Mouse (Mus musculus) layer of hippocampus, adult 2 months (tissue): ENCODE results near the gene Uvrag. TPM values are rescaled to one million over a fixed set of nuclear protein-coding genes. Genes with fewer than 3 reads are reported as not detected.
A peak's percentile ranks its signal among the peaks of the same experiment; 100 is the strongest.

Source experiments
- DNase-seq, 2 experiments: peaks; one replicate each; pipeline ENCODE4 v3.0.0; 2022; ENCODE audit warnings: low spot score in 2 of 2
- H3K27ac ChIP-seq: fragments of 200-600 bp; 2 replicates; pipeline ENCODE4 v1.8.1; 2022
- H3K4me3 ChIP-seq: fragments of 200-600 bp; 2 replicates; pipeline ENCODE4 v1.8.1; 2022; ENCODE audit warnings: mild to moderate bottlenecking
- CTCF ChIP-seq: fragments of 200-600 bp; conservative IDR thresholded peaks from 2 replicates; pipeline ENCODE4 v1.8.1; 2022; ENCODE audit warnings: antibody characterized with exemption, mild to moderate bottlenecking, moderate library complexity
- total RNA-seq, 2 experiments: library from RNA; stranded (reverse); gene quantifications; 2 replicates each; pipeline ENCODE4 v1.2.3; 2021

Gene Uvrag
- total RNA-seq, 2 experiments from 2014 or later, result 48.9 to 52.4 TPM

- Histone ChIP-seq H3K27ac (no peak overlapping the region), H3K4me3 (no peak overlapping the region)
- TF ChIP-seq CTCF, result no peak
- DNase-seq, result no peak
Measured at GRCm38 (mm10) chr7:99159446-99159845, 18.5 kb upstream of the Uvrag start.

GRCm38 (mm10) chr7:99158904-99159303 is 18.0 kb upstream of the Uvrag start:
- TF ChIP-seq CTCF, result no peak
- no peak overlapping the region for H3K4me3 ChIP-seq
- H3K27ac ChIP-seq, result no peak overlapping the region
- DNase-seq, result no peak

GRCm38 (mm10) chr7:99158011-99158410 is 17.1 kb upstream of the Uvrag start:
- no peak overlapping the region for H3K4me3 ChIP-seq
- no peak for DNase-seq
- no peak for TF ChIP-seq CTCF
- H3K27ac ChIP-seq, result no peak overlapping the region

- no peak for TF ChIP-seq CTCF
- DNase-seq, result no peak
- no peak overlapping the region for H3K4me3 ChIP-seq
- H3K27ac ChIP-seq, result no peak overlapping the region
Measured at GRCm38 (mm10) chr7:99156737-99157136, 15.8 kb upstream of the Uvrag start.

GRCm38 (mm10) chr7:99155311-99156289 is 14.7 kb upstream of the Uvrag start:
- no peak for DNase-seq
- no peak for TF ChIP-seq CTCF
- Histone ChIP-seq H3K4me3 (no peak overlapping the region), H3K27ac (no peak overlapping the region)

GRCm38 (mm10) chr7:99154648-99155151 is 13.8 kb upstream of the Uvrag start:
- no peak for TF ChIP-seq CTCF
- DNase-seq, result no peak
- H3K4me3 ChIP-seq, result no peak overlapping the region
- H3K27ac ChIP-seq, result no peak overlapping the region

GRCm38 (mm10) chr7:99153686-99154202 is 12.8 kb upstream of the Uvrag start:
- TF ChIP-seq CTCF, result no peak
- Histone ChIP-seq H3K27ac (no peak overlapping the region), H3K4me3 (no peak overlapping the region)
- DNase-seq, result no peak

- no peak for DNase-seq
- Histone ChIP-seq H3K27ac (no peak overlapping the region), H3K4me3 (no peak overlapping the region)
- no peak for TF ChIP-seq CTCF
Measured at GRCm38 (mm10) chr7:99152756-99153155, 11.8 kb upstream of the Uvrag start.

- peak overlapping the region; percentile 19; the same call in 1 of the 2 replicates for H3K27ac ChIP-seq
- DNase-seq, result peak; percentile 93 to 96
- no peak overlapping the region for H3K4me3 ChIP-seq
- peak; percentile 95 for TF ChIP-seq CTCF
Measured at GRCm38 (mm10) chr7:99151342-99151741, 10.4 kb upstream of the Uvrag start.

- Histone ChIP-seq H3K4me3 (no peak overlapping the region), H3K27ac (no peak overlapping the region)
- no peak for DNase-seq
- no peak for TF ChIP-seq CTCF
Measured at GRCm38 (mm10) chr7:99149017-99149416, 8.1 kb upstream of the Uvrag start.

GRCm38 (mm10) chr7:99147494-99147893 is 6.6 kb upstream of the Uvrag start:
- no peak for TF ChIP-seq CTCF
- DNase-seq, result no peak

GRCm38 (mm10) chr7:99146906-99147305 is 6.0 kb upstream of the Uvrag start:
- H3K4me3 ChIP-seq, result no peak overlapping the region
- H3K27ac ChIP-seq, result no peak overlapping the region
- TF ChIP-seq CTCF, result no peak
- DNase-seq, result no peak

More at GRCm38 (mm10) chr7:99147494-99147893, 6.6 kb upstream of the Uvrag start:
- Histone ChIP-seq H3K4me3 (no peak overlapping the region), H3K27ac (no peak overlapping the region)

- TF ChIP-seq CTCF, result no peak
- no peak for DNase-seq
- Histone ChIP-seq H3K27ac (no peak overlapping the region), H3K4me3 (no peak overlapping the region)
Measured at GRCm38 (mm10) chr7:99146011-99146410, 5.1 kb upstream of the Uvrag start.

GRCm38 (mm10) chr7:99144616-99145015 is 3.7 kb upstream of the Uvrag start:
- DNase-seq, result peak in 1 of 2 experiments; percentile 65
- peak overlapping the region; percentile 68; the same call in 1 of the 2 replicates for H3K27ac ChIP-seq
- TF ChIP-seq CTCF, result no peak
- no peak overlapping the region for H3K4me3 ChIP-seq
